In genomic region chr15:91240683-91241335, GRCm38 (mm10) we compare ENCODE assay signal across 31 mouse cellular contexts. TPM values are rescaled to one million over a fixed set of nuclear protein-coding genes. Genes with fewer than 3 reads are reported as not detected.
"Had no signal": no experiment of that assay in that cellular context is flagged by ENCODE, and none has a peak within 500 bp of the region (broad histone marks: within the 10 kb centered on the region; RNA-seq: fewer than 3 reads in every experiment).

No protein-coding gene starts in this region.

- ATAC-seq: hindbrain, postnatal 0 days; intestine, embryonic 16.5 days had no signal

- H3K4me3 ChIP-seq: gastrocnemius, adult 2 months; heart, adult 2 months; heart, embryonic 13.5 days; heart, embryonic 15.5 days; hindbrain, embryonic 13.5 days; hindbrain, embryonic 15.5 days; kidney, embryonic 15.5 days; limb, embryonic 10.5 days; limb, embryonic 12.5 days had no signal

- H3K9ac ChIP-seq: heart, embryonic 13.5 days; heart, embryonic 15.5 days; hindbrain, embryonic 13.5 days; hindbrain, embryonic 15.5 days; kidney, embryonic 15.5 days; limb, embryonic 12.5 days had no signal

- H3K4me1 ChIP-seq: heart, embryonic 13.5 days; heart, embryonic 15.5 days; hindbrain, embryonic 13.5 days; hindbrain, embryonic 15.5 days; kidney, embryonic 15.5 days; limb, embryonic 10.5 days; limb, embryonic 12.5 days had no signal

- H3K36me3 ChIP-seq: heart, embryonic 13.5 days; heart, embryonic 15.5 days; hindbrain, embryonic 13.5 days; hindbrain, embryonic 15.5 days; kidney, embryonic 15.5 days; limb, embryonic 10.5 days; limb, embryonic 12.5 days had no signal

- DNase-seq: gastrocnemius, adult 2 months; gastrocnemius, postnatal 10 days; gastrocnemius, postnatal 25 days; heart, adult 11 months; heart, adult 2 months; heart, postnatal 14 days; heart, postnatal 36 days; kidney, adult 11 months; kidney, adult 2 months; kidney, adult 9 months; kidney, postnatal 14 days; kidney, postnatal 36 days; layer of hippocampus, adult 9-11 months; layer of hippocampus, postnatal 36 days had no signal

- H3K9me3 ChIP-seq: heart, embryonic 13.5 days; heart, embryonic 15.5 days; hindbrain, embryonic 13.5 days; hindbrain, embryonic 15.5 days; kidney, embryonic 15.5 days; limb, embryonic 10.5 days; limb, embryonic 12.5 days had no signal

- H3K27me3 ChIP-seq: heart, embryonic 13.5 days; heart, embryonic 15.5 days; hindbrain, embryonic 13.5 days; hindbrain, embryonic 15.5 days; kidney, embryonic 15.5 days; limb, embryonic 12.5 days had no signal

- H3K27ac ChIP-seq: gastrocnemius, adult 2 months; heart, adult 2 months; heart, embryonic 13.5 days; heart, embryonic 15.5 days; hindbrain, embryonic 13.5 days; hindbrain, embryonic 15.5 days; hindbrain, postnatal 0 days; kidney, embryonic 15.5 days; kidney, postnatal 0 days; limb, embryonic 10.5 days; limb, embryonic 12.5 days had no signal

- H3K4me2 ChIP-seq: heart, embryonic 11.5 days; heart, embryonic 13.5 days; heart, embryonic 15.5 days; hindbrain, embryonic 13.5 days; hindbrain, embryonic 15.5 days; kidney, embryonic 15.5 days; limb, embryonic 12.5 days had no signal

RNA-seq across cellular contexts. Expression of gene CN725425, which starts 41.5 kb away (rescaled TPM):
- polyA plus RNA-seq: gonadal fat pad, adult 2 months; heart, embryonic 11.5 days; heart, embryonic 13.5 days; heart, embryonic 15.5 days; heart, postnatal 0 days; hindbrain, embryonic 11.5 days; hindbrain, embryonic 13.5 days; hindbrain, embryonic 15.5 days; intestine, embryonic 16.5 days; kidney, adult 2 months; kidney, postnatal 0 days; large intestine, adult 2 months; limb, embryonic 10.5 days; limb, embryonic 12.5 days; limb, embryonic 14.5 days; liver, adult 2 months had no signal
